Mouse (Mus musculus) stomach, postnatal 0 days (tissue): ENCODE measurements around the gene Cd96.

ENCODE experiments used
- CTCF ChIP-seq: IDR thresholded peaks from 2 replicates; pipeline ENCODE4 v1.5.1; 2016; ENCODE audit warnings: antibody characterized with exemption, low read depth, mild to moderate bottlenecking, moderate library complexity
- EP300 ChIP-seq: optimal IDR thresholded peaks from 2 replicates; pipeline ENCODE3; 2016; ENCODE audit warnings: antibody characterized with exemption

DNA sequence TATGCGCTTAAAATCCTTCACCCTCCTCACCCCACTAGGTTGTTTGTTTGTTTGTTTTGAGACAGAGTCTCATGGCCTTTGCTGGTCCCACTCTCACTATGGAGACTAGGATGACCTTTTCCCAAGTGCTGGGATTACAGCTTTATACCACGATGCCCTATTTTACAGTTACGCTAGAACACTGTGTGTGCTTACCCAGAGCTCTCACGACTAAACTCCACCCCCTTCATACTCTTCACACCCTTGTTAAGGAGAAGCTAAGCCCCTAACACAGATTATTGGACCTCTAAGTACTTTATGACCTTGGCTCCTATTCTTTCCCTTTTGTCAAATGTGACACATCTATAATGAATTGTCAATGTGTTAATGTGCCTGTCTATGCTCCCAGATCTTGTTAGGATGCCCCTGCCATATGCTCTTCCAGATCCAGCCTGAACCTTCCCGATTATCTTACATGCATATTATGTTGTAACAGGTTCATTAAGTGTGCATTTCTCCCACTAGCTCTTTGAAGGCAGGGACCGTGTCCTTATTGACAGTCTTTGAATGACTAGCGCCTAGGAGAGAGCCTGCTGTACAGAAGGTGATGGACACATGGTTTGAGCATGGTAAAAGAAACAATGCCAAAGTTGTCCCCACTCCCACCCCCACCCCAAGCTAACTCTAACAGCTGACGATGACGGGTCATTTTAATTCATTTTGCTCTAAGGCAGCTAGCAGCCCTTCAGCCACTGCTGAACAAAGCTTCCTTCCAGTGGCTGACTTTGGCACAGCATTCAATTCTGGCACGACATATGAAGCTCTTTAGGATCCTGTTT lies 120.5 kb downstream of the Cd96 start:
- TF ChIP-seq CTCF (no peak), EP300 (no peak)
